Mouse (Mus musculus) embryonic facial prominence, embryonic 14.5 days (tissue): ENCODE measurements around the gene Serhl. TPM values are rescaled to one million over a fixed set of nuclear protein-coding genes. Genes with fewer than 3 reads are reported as not detected.
A peak's percentile ranks its signal among the peaks of the same experiment; 100 is the strongest.
"Not testable (repeated sequence)": the region's sequence is repeated elsewhere in the genome, so short reads cannot be mapped to it uniquely, and the experiment has no call there.

Experiments used
- ATAC-seq: fragments of 200-750 bp; cut with Nextera tagmentation; 2 replicates; pipeline ENCODE4 v1.8.0; 2017; ENCODE audit warnings: low read depth, moderate number of reproducible peaks, moderate TSS enrichment
- DNase-seq: peaks from one replicate; pipeline ENCODE4 v3.0.0-alpha.2; 2015; ENCODE audit warnings: low spot score
- H3K27ac ChIP-seq: fragments of 300-500 bp; sonication (generic); replicated peaks from 2 replicates; pipeline ENCODE4 v1.5.1; 2014; ENCODE audit warnings: low read depth, mild to moderate bottlenecking, low read length, moderate library complexity
- H3K27me3 ChIP-seq: fragments of 300-500 bp; sonication (generic); replicated peaks from 2 replicates; pipeline ENCODE4 v1.6.1; 2014; ENCODE audit warnings: low read length; ENCODE audit not compliant: control insufficient read depth, insufficient read depth
- H3K36me3 ChIP-seq: fragments of 300-500 bp; sonication (generic); 2 replicates; pipeline ENCODE4 v1.6.1; 2014; ENCODE audit warnings: low read length, mixed read lengths; ENCODE audit not compliant: control insufficient read depth, insufficient read depth
- H3K4me1 ChIP-seq: fragments of 300-500 bp; sonication (generic); 2 replicates; pipeline ENCODE4 v1.6.1; 2014; ENCODE audit warnings: antibody characterized with exemption, low read length; ENCODE audit not compliant: control insufficient read depth, insufficient read depth
- H3K4me2 ChIP-seq: fragments of 300-500 bp; sonication (generic); 2 replicates; pipeline ENCODE4 v1.6.1; 2014; ENCODE audit warnings: low read depth, mild to moderate bottlenecking, low read length, moderate library complexity, mixed read lengths
- H3K4me3 ChIP-seq: fragments of 300-500 bp; sonication (generic); 2 replicates; pipeline ENCODE4 v1.5.1; 2014; ENCODE audit warnings: low read depth, mild to moderate bottlenecking, low read length
- H3K9ac ChIP-seq: fragments of 300-500 bp; sonication (generic); 2 replicates; pipeline ENCODE4 v1.6.1; 2014; ENCODE audit warnings: low read depth, mild to moderate bottlenecking, low read length, moderate library complexity, mixed read lengths
- H3K9me3 ChIP-seq: fragments of 300-500 bp; sonication (generic); 2 replicates; pipeline ENCODE4 v1.6.1; 2016; ENCODE audit warnings: low read length; ENCODE audit not compliant: control insufficient read depth
- WGBS: fragments of 180-500 bp; shearing (Covaris S2); extraction: QIAGEN DNeasy Blood & Tissue Kit; methylation state at CpG from one replicate; pipeline ENCODE4 v1.1.7; 2014; 5-methylcytosine and 5-hydroxymethylcytosine counted together
- polyA plus RNA-seq: library from polyadenylated mRNA; unstranded; fragments of >200 nt; fragmentation: Nextera tagmentation; extraction: Ambion mirVana; gene quantifications from 2 replicates; pipeline ENCODE4 v1.2.1, GENCODE M21; 2014

Gene Serhl
- polyA plus RNA-seq = 63.8 and 71.6 TPM in 2 replicates

DNA sequence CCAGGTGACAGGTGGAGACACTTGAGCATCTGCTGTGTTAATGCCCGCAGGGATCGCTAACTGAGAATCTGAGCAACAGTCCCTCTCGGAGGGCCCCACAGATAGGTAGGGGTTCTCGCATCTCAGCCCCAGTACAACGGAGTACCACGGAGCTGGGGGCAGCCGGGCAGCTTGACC is at the start of gene Serhl:
Gene Serhl, plus strand, starts transcription at position 78 of the 177 bp plus-strand sequence.
- no peaks in the 10 kb centered on the region for H3K4me1 ChIP-seq
- H3K36me3 ChIP-seq = no peaks in the 10 kb centered on the region
- no peak within 1 kb of the TSS for H3K9ac ChIP-seq
- H3K27ac ChIP-seq = no peak within 1 kb of the TSS
- peak within 1 kb of the TSS; percentile 36 for H3K4me2 ChIP-seq
- peaks cover 7% of the 10 kb centered on the region for H3K27me3 ChIP-seq
- H3K9me3 ChIP-seq = no peaks in the 10 kb centered on the region
- 13% methylated on average over 7 of the region's 7 CpGs for WGBS
- no peak within 1 kb of the TSS for H3K4me3 ChIP-seq
- no peak for ATAC-seq
- no peak for DNase-seq

DNA sequence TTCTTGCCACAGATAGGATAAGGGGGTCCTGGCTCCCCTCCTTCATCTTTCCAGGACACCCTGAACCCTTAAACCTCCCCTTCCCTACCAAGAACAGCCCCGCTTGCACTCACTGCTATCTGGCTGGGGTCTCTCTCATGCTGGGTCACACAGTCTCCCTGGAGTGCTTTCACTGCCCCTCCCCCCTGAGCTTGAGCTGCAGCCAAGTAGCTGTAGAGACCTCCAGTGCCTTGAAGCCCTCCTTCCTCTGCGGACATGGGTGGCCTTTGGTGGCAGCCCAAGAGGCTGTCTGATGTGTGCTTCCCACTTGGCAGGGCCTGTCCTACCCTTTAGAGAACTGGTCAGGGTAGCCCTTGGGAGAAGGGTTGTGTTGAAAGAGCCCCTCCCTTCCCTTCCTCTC is 49.1 kb upstream of the Serhl start:
- H3K4me2 ChIP-seq = no peak overlapping the region
- H3K9me3 ChIP-seq = no peaks in the 10 kb centered on the region
- H3K4me1 ChIP-seq = peaks cover 46% of the 10 kb centered on the region
- WGBS = 64% methylated on average over 2 of the region's 2 CpGs
- H3K36me3 ChIP-seq = no peaks in the 10 kb centered on the region
- no peak overlapping the region for H3K4me3 ChIP-seq
- no peak overlapping the region for H3K9ac ChIP-seq
- DNase-seq (no peak), ATAC-seq (no peak)
- no peak overlapping the region for H3K27ac ChIP-seq
- no peaks in the 10 kb centered on the region for H3K27me3 ChIP-seq

DNA sequence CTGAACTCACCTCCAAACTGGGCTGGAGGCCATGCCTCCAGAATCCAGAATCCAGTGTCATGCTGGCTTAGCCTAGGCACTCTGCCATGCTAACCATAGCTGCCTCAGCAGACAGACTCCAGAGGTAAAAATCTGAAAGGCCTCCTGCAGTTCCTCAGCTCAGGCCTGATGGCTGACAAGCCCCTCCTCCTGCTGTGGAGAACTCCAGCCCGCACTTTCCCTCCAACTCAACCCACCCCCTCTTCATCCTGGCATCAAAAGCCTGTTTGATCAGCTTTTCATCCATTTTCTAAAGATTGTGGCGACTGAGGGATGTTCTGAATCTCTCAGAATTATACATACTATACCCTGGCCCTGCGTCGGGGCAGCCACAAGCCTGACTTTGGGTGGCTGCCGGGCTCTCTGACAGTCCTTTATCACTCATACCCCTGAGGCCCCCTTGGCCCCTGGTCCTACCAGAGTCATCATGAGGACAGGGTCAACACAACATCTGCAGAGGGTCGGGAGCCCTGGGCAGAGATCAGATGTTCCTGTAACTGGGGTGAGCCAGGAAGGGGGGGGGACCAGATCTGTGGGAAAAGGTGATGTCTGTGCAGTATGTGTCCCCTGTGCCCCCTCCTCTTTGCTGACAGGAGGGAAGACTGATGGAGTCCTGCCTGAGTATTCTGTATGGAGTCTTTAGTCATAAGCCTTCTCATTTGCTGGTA is 46.5 kb upstream of the Serhl start:
- H3K9ac ChIP-seq = 0 out of 2 replicates have a peak overlapping the region, but pooled peaks have one; percentile 2
- ATAC-seq (peak; percentile 64; the same call in 1 of the 2 replicates), DNase-seq (peak; percentile 61)
- 4% methylated on average over 6 of the region's 6 CpGs for WGBS
- 0 out of 2 replicates have a peak, but pooled peaks cover 4% of the 10 kb centered on the region for H3K9me3 ChIP-seq
- no peak overlapping the region for H3K4me3 ChIP-seq
- peaks cover 33% of the 10 kb centered on the region for H3K4me1 ChIP-seq
- H3K27me3 ChIP-seq = no peaks in the 10 kb centered on the region
- H3K27ac ChIP-seq = 0 out of 2 replicates have a peak overlapping the region, but pooled peaks have one; percentile 3
- peak overlapping the region; percentile 40 for H3K4me2 ChIP-seq
- no peaks in the 10 kb centered on the region for H3K36me3 ChIP-seq

- Histone ChIP-seq H3K9me3 (0 out of 2 replicates have a peak, but pooled peaks cover 4% of the 10 kb centered on the region), H3K4me3 (no peak overlapping the region), H3K27ac (0 out of 2 replicates have a peak overlapping the region, but pooled peaks have one; percentile 3), H3K4me1 (peaks cover 30% of the 10 kb centered on the region), H3K4me2 (peak overlapping the region; percentile 40), H3K9ac (0 out of 2 replicates have a peak overlapping the region, but pooled peaks have one; percentile 2), H3K36me3 (no peaks in the 10 kb centered on the region), H3K27me3 (no peaks in the 10 kb centered on the region)
- 55% methylated on average over 22 of the region's 22 CpGs for WGBS
- no peak for ATAC-seq
- no peak for DNase-seq
These were observed 46.0 kb upstream of the Serhl start for GRCm38 (mm10) chr15:83043362-83043708.

- H3K27ac ChIP-seq, H3K36me3 ChIP-seq, H3K4me3 ChIP-seq, H3K4me2 ChIP-seq, H3K9ac ChIP-seq, H3K27me3 ChIP-seq, ATAC-seq, DNase-seq, H3K9me3 ChIP-seq: not testable (repeated sequence)
- 75% methylated on average over 5 of the region's 5 CpGs for WGBS
- peaks cover 24% of the 10 kb centered on the region for H3K4me1 ChIP-seq
These were observed 43.7 kb upstream of the Serhl start for GRCm38 (mm10) chr15:83045565-83045964.

GRCm38 (mm10) chr15:83046308-83046707 is 43.0 kb upstream of the Serhl start:
- no peak overlapping the region for H3K9ac ChIP-seq
- H3K4me2 ChIP-seq = no peak overlapping the region
- no peak overlapping the region for H3K4me3 ChIP-seq
- 97% methylated on average over 3 of the region's 3 CpGs for WGBS
- peaks cover 22% of the 10 kb centered on the region for H3K4me1 ChIP-seq
- H3K27ac ChIP-seq = no peak overlapping the region
- H3K36me3 ChIP-seq = no peaks in the 10 kb centered on the region
- DNase-seq (no peak), ATAC-seq (no peak)
- no peaks in the 10 kb centered on the region for H3K27me3 ChIP-seq
- 0 out of 2 replicates have a peak, but pooled peaks cover 4% of the 10 kb centered on the region for H3K9me3 ChIP-seq

- Histone ChIP-seq H3K4me2 (no peak overlapping the region), H3K4me3 (no peak overlapping the region), H3K9ac (no peak overlapping the region), H3K36me3 (no peaks in the 10 kb centered on the region), H3K9me3 (0 out of 2 replicates have a peak, but pooled peaks cover 4% of the 10 kb centered on the region), H3K27me3 (no peaks in the 10 kb centered on the region), H3K27ac (no peak overlapping the region), H3K4me1 (peaks cover 19% of the 10 kb centered on the region)
- ATAC-seq (no peak), DNase-seq (no peak)
- 59% methylated on average over 7 of the region's 7 CpGs for WGBS
These were observed 42.6 kb upstream of the Serhl start for GRCm38 (mm10) chr15:83046730-83047129.

GRCm38 (mm10) chr15:83052341-83053104 is 36.8 kb upstream of the Serhl start:
- no peaks in the 10 kb centered on the region; the same call in 1 of the 2 replicates for H3K27me3 ChIP-seq
- H3K4me2 ChIP-seq = no peak overlapping the region
- ATAC-seq = no peak
- H3K9me3 ChIP-seq = peaks cover 4% of the 10 kb centered on the region; the same call in 1 of the 2 replicates
- H3K36me3 ChIP-seq = no peaks in the 10 kb centered on the region
- DNase-seq = no peak
- no peak overlapping the region for H3K9ac ChIP-seq
- peaks cover 9% of the 10 kb centered on the region for H3K4me1 ChIP-seq
- H3K4me3 ChIP-seq = no peak overlapping the region
- 53% methylated on average over 6 of the region's 6 CpGs for WGBS
- H3K27ac ChIP-seq = no peak overlapping the region
